Mouse (Mus musculus) Muller cell, postnatal 12 days (primary cell): ENCODE data around the gene Dnajc16.

Experiments
- DNase-seq: peaks from one replicate; pipeline ENCODE4 v3.0.0-alpha.2; 2015; ENCODE audit errors: inconsistent ontology term

Gene Dnajc16

GRCm38 (mm10) chr4:141790524-141790990, at the start of gene Dnajc16:
Gene Dnajc16, minus strand, starts transcription at chr4:141790931.
- peak; percentile 99 for DNase-seq

- DNase-seq: no peak
Measured at GRCm38 (mm10) chr4:141834536-141835095, 43.9 kb upstream of the Dnajc16 start.

- no peak for DNase-seq
Measured at GRCm38 (mm10) chr4:141833911-141834310, 43.2 kb upstream of the Dnajc16 start.

DNA sequence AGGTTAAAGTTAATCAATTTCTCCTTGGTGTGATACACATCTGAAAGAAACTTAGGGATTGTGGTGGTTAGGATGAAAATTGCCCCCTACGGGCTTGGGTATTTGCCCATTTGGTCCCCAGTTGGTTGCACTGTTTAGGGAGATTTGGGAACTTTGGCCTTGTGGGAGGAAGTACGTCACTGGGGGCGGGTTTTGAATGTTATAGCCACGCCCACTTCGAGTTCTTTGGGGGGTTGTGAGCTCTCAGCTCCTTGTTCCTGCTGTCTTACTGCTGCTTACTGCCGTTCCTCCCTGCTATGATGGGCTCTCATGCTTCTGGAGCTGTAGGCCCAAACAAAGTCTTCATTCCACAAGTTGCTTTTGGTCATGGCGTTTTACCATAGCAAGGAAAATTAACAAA, 40.6 kb upstream of the Dnajc16 start:
- no peak for DNase-seq

DNA sequence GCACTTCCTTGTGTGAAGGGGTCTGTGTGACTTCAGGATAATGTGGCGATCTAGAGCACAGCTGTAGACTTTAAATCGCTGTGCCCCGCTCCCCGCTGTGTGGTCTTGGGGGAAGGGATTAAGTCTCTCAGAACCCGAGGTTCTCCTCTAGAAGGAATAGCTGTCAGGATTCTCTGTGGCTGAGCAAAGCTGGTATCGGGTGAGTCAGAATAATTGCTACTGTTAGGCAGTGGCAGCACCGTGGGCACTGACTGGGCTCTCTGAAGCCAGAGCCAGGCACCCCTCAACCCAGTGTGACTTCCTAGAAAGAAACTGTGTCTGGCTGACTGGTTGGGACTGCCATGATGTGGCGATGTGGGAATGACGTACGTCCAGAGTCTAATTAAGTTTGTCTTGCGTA, 39.6 kb upstream of the Dnajc16 start:
- no peak for DNase-seq

DNA sequence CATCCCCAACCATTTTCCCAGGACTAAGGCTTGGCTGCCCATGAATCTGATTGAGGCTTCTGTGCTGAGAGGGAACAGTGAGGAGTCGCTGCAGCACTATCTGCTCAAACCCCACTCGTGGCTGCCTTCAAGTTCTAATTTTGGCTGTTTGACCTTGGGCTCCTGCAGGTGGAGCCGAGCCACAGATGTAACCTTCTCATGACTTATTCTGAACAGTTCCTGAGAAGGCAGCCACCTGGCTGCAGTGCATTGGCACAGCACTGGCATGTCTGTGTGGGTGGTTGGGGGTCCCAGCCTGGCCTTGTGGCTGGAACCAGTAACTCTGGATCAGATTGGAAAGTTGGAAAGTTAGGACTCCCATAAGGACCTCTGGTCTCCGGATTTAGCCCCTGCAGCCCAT, 37.4 kb upstream of the Dnajc16 start:
- DNase-seq: no peak

DNA sequence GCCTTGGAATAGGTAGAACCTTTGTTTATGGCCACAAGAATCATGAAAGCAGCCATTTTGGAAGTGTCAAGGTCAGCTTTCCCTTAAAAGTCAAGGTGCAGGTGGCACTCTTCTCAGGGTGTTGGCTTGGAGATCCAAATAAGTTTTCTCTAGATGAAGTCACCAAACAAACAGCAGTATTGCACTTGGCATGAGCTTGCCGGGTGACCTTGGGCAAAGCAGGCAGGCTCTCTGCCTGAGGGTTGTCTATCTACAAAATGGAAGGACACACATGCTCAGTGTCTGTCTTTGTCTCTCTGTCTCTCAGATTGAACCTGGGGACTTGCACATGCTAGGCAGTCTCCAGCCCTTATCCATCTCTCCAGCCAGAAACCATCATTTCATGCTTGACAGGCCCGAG, 36.7 kb upstream of the Dnajc16 start:
- DNase-seq: no peak

GRCm38 (mm10) chr4:141826060-141826459, 35.3 kb upstream of the Dnajc16 start, which contains the start of gene Cela2a:
Gene Cela2a, minus strand, starts transcription at chr4:141826160.
- no peak for DNase-seq

DNA sequence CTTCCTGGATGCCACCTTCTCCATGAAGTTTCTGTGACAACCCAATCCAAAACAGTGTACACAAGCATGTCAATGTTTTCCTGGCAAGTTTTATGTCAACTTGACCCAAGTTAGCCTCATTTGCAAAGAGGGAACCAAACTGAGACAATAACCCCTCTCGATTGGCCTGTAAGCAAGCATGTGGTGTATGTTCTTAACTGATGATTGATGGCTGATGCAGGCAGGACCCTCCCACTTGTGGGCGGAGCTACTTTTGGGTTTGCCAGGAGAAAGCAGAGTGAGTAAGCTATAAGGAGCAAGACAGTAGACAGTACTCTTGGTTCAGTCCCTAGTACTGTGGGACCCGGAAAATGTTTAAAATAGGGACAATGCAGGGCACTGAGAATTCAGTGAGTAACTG, 32.2 kb upstream of the Dnajc16 start:
- DNase-seq: no peak

DNA sequence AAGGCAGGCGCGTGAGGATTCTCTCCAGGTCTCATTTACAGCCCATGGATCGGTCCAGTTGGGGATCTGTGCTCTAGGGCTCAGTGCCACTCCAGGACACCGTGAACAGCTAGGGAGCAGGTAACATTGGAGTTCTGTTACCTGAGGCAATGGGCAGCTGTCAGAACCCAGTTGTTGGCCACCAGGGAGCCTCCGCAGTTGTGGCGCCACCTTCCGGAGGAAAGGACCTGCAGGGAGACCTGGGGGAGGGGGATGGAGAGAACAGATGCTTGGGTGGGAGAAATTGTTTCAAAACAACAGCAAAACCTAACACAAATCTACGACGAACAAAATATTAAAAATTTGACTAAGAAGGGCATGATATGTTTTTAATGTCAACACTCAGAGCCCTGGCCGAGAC, 31.4 kb upstream of the Dnajc16 start:
- DNase-seq: no peak

DNA sequence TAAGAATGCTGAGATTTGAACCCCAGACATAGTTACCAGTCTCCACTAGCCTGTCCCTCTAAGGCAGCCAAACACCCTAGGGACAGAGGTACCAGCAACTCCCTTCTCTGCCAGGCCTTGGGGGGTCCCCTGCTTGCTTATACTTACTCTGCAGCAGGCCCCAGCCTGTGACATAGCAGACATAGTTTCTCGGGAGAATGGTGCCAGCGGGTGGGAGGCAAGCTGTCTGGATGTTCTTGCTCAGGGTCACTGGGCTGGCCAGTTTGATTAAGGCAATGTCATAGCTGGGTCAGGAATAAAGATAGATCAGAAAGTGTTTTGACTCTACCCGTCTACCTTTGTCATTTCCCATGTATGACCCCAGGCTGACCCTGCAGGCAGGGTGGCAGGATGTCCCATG, 30.4 kb upstream of the Dnajc16 start:
- DNase-seq: no peak

DNA sequence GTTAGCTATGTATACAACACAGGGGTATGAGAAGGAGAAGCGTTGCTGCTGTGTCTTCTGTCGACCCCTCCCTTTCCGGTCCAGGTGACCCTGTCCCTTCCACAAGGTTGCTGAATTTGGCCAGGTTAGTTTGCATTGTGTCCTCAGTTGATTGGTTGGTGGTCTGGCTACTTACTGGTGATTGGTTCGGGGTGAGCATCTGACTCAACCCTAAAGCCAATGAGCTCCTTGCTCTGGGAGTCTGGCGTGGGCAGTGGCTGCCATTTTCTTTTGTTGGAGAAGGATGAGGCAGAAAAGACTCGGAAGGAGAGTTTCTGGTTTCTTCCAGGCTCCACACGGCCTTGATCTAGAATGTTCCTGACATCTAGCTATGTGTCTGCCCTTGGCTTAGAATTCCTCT, 28.6 kb upstream of the Dnajc16 start:
- DNase-seq: no peak

GRCm38 (mm10) chr4:141818861-141819260, 28.1 kb upstream of the Dnajc16 start:
- DNase-seq: no peak

- no peak for DNase-seq
Measured at GRCm38 (mm10) chr4:141817706-141818105, 27.0 kb upstream of the Dnajc16 start.

- DNase-seq: no peak
Measured at GRCm38 (mm10) chr4:141816776-141817655, 26.3 kb upstream of the Dnajc16 start.

DNA sequence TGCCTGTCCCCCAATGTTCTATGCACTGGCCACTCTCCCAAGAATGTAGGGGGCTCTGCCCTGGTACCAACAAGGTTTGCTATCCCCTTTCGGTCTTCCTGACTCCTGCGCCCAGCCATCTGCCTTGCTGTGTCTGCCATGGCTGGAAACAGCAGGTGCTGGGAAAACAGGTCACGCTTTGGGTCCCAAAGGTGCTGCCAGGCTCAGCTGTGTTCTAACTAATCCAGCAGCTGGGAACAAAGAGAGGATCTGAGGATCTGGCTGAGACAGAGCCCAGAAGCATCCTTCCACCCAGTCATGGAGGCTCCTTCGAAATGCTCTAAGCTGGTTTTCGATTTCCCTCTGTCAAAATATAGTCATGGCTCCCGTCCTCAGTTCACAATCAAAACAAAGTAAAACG, 25.5 kb upstream of the Dnajc16 start:
- no peak for DNase-seq

DNA sequence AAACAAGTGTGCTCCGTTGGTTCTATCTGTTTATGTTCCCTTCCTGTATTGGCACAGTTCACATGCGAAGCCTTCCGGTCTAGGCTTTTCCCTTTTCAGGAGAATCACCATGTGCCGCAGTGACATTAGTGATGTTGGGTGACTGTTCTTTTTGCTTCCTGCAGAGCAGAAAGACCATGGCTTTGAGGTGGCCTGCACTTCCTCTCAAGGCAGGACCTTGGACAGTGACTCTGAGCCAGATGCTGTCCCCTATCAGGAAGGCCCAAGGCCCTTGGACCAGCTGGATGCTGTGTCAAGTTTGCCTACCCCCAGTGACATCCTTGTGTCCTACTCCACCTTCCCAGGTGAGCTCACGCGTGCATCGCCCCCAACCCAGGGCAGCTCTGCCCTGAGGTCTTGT, 20.6 kb upstream of the Dnajc16 start:
- no peak for DNase-seq

- DNase-seq: no peak
Measured at GRCm38 (mm10) chr4:141810975-141811374, 20.2 kb upstream of the Dnajc16 start.

- peak; percentile 30 for DNase-seq
Measured at GRCm38 (mm10) chr4:141809850-141810464, 19.2 kb upstream of the Dnajc16 start.

GRCm38 (mm10) chr4:141805886-141806285, 15.2 kb upstream of the Dnajc16 start:
- DNase-seq: no peak

DNA sequence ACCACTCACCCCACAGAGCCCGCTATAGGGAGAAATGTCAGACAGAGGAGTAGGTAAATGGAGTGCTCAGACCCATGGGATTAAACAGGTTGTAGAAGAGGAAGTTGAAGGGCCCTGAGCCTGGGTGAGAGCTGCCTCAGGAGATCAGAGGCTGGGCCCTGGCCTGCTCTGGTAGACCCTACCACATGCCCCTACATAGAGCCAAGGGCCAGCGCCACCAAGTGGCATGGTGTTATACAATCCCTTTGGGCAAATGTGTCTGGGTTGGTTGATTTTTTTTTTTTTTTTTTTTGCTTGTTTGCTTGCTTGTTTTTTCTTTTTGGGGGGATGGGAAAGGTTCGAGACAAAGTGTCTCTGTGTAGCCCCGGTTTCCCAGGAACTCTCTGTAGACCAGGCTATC, 13.4 kb upstream of the Dnajc16 start:
- DNase-seq: no peak

GRCm38 (mm10) chr4:141797545-141797944, 6.8 kb upstream of the Dnajc16 start:
- DNase-seq: no peak

DNA sequence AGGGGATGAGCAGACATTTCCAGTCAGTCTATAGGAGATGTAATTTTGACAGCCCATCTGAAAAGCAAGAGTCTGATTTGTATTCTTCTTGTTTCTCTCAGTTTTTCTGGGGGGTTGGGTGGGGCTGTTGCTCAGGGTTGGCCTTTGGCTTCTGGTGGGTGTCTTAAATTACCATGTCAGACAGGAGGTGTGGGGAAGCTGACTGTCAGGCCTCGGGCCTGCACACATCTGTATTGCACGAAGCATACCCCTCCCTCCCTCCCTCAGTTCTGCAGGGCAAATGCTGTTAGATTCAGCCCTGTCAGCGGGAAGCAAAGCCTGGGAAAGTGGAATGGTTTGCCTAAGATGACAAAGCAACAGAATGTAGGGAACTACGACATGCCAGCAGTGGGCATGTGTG, 6.2 kb upstream of the Dnajc16 start:
- DNase-seq: no peak
